Mouse (Mus musculus) hindbrain, postnatal 0 days (tissue): Measurements from ENCODE around the gene Chpf. TPM values are rescaled to one million over a fixed set of nuclear protein-coding genes. Genes with fewer than 3 reads are reported as not detected.
A peak's percentile ranks its signal among the peaks of the same experiment; 100 is the strongest.

ENCODE experiments used
- ATAC-seq: fragments of 200-750 bp; cut with Nextera tagmentation; 2 replicates; pipeline ENCODE4 v1.8.0; 2017; ENCODE audit warnings: mild to moderate bottlenecking, moderate TSS enrichment, moderate library complexity
- DNase-seq: peaks from one replicate; pipeline ENCODE4 v3.0.0-alpha.2; 2015; ENCODE audit warnings: low spot score
- H3K27ac ChIP-seq: fragments of 300-500 bp; sonication (generic); 2 replicates; pipeline ENCODE4 v1.5.1; 2014; ENCODE audit warnings: mild to moderate bottlenecking
- H3K27me3 ChIP-seq: fragments of 300-500 bp; sonication (generic); 2 replicates; pipeline ENCODE4 v1.6.1; 2014; ENCODE audit warnings: low read length, mixed read lengths; ENCODE audit not compliant: insufficient read depth
- H3K36me3 ChIP-seq: fragments of 300-500 bp; sonication (generic); 2 replicates; pipeline ENCODE4 v1.6.1; 2014; ENCODE audit warnings: low read length, mixed read lengths; ENCODE audit not compliant: insufficient read depth
- H3K4me1 ChIP-seq: fragments of 300-500 bp; sonication (generic); 2 replicates; pipeline ENCODE4 v1.6.1; 2014; ENCODE audit warnings: antibody characterized with exemption, low read length, mixed read lengths; ENCODE audit not compliant: insufficient read depth
- H3K4me2 ChIP-seq: fragments of 300-500 bp; sonication (generic); 2 replicates; pipeline ENCODE4 v1.6.1; 2014; ENCODE audit warnings: low read depth, mild to moderate bottlenecking, low read length, moderate library complexity, mixed read lengths
- H3K4me3 ChIP-seq: fragments of 300-500 bp; sonication (generic); 2 replicates; pipeline ENCODE4 v1.5.1; 2014; ENCODE audit warnings: low read length
- H3K9ac ChIP-seq: fragments of 300-500 bp; sonication (generic); replicated peaks from 2 replicates; pipeline ENCODE4 v1.6.1; 2014; ENCODE audit warnings: mild to moderate bottlenecking, low read length, moderate library complexity, mixed read lengths
- H3K9me3 ChIP-seq: fragments of 300-500 bp; sonication (generic); 2 replicates; pipeline ENCODE4 v1.6.1; 2016; ENCODE audit warnings: low read length, mixed read lengths
- CTCF ChIP-seq: IDR thresholded peaks from 2 replicates; pipeline ENCODE4 v1.5.1; 2016; ENCODE audit warnings: antibody characterized with exemption, control low read depth, low read depth
- WGBS: fragments of 180-500 bp; shearing (Covaris S2); extraction: QIAGEN DNeasy Blood & Tissue Kit; methylation state at CpG from one replicate; pipeline ENCODE4 v1.1.7; 2014; 5-methylcytosine and 5-hydroxymethylcytosine counted together
- polyA plus RNA-seq: library from polyadenylated mRNA; unstranded; fragments of >200 nt; fragmentation: Nextera tagmentation; extraction: Ambion mirVana; gene quantifications from 2 replicates; pipeline ENCODE4 v1.2.1, GENCODE M21; 2015
- total RNA-seq: library from RNA; depleted of rRNA; stranded (reverse); fragments of >200 nt; gene quantifications from 2 replicates; pipeline ENCODE4 v1.2.3, GENCODE M21; 2014

Chpf gene
- total and polyA plus RNA-seq, 2 experiments from 2014 or later, result 55.8 to 155 TPM

GRCm38 (mm10) chr1:75501905-75502304 lies 22.8 kb upstream of the Chpf start:
- Histone ChIP-seq H3K4me1 (0 out of 2 replicates have a peak, but pooled peaks cover 11% of the 10 kb centered on the region), H3K27me3 (no peaks in the 10 kb centered on the region), H3K9me3 (no peaks in the 10 kb centered on the region), H3K9ac (no peak overlapping the region), H3K4me3 (no peak overlapping the region), H3K4me2 (no peak overlapping the region), H3K27ac (no peak overlapping the region), H3K36me3 (peaks cover 18% of the 10 kb centered on the region; the same call in 1 of the 2 replicates)
- no peak for TF ChIP-seq CTCF
- DNase-seq (no peak), ATAC-seq (no peak)
- 96% methylated on average over 9 of the region's 9 CpGs for WGBS

GRCm38 (mm10) chr1:75499441-75499840 lies 20.3 kb upstream of the Chpf start:
- H3K4me3 ChIP-seq, result no peak overlapping the region
- H3K27ac ChIP-seq, result no peak overlapping the region
- H3K27me3 ChIP-seq, result no peaks in the 10 kb centered on the region
- H3K9me3 ChIP-seq, result no peaks in the 10 kb centered on the region
- H3K36me3 ChIP-seq, result peaks cover 27% of the 10 kb centered on the region
- 0 out of 2 replicates have a peak, but pooled peaks cover 3% of the 10 kb centered on the region for H3K4me1 ChIP-seq
- no peak overlapping the region for H3K9ac ChIP-seq
- ATAC-seq (no peak), DNase-seq (no peak)
- peak; percentile 33 for TF ChIP-seq CTCF
- WGBS, result 86% methylated on average over 7 of the region's 7 CpGs
- no peak overlapping the region for H3K4me2 ChIP-seq

- TF ChIP-seq CTCF, result no peak
- no peak overlapping the region for H3K27ac ChIP-seq
- 91% methylated on average over 4 of the region's 4 CpGs for whole genome bisulfite sequencing
- DNase-seq (no peak), ATAC-seq (no peak)
- no peak overlapping the region for H3K9ac ChIP-seq
- H3K9me3 ChIP-seq, result no peaks in the 10 kb centered on the region
- no peak overlapping the region for H3K4me2 ChIP-seq
- H3K4me3 ChIP-seq, result no peak overlapping the region
- H3K36me3 ChIP-seq, result peaks cover 27% of the 10 kb centered on the region
- no peaks in the 10 kb centered on the region for H3K27me3 ChIP-seq
- H3K4me1 ChIP-seq, result no peaks in the 10 kb centered on the region
Observed at GRCm38 (mm10) chr1:75498897-75499296, 19.8 kb upstream of the Chpf start.

GRCm38 (mm10) chr1:75494878-75495548 lies 15.9 kb upstream of the Chpf start:
- Histone ChIP-seq H3K27ac (no peak overlapping the region), H3K4me3 (no peak overlapping the region), H3K36me3 (peaks cover 22% of the 10 kb centered on the region), H3K27me3 (no peaks in the 10 kb centered on the region), H3K4me1 (no peaks in the 10 kb centered on the region), H3K4me2 (no peak overlapping the region), H3K9me3 (no peaks in the 10 kb centered on the region), H3K9ac (no peak overlapping the region)
- DNase-seq, result peak; percentile 78
- TF ChIP-seq CTCF, result peak; percentile 86
- peak; percentile 48 for ATAC-seq
- 42% methylated on average over 12 of the region's 12 CpGs for WGBS

GRCm38 (mm10) chr1:75492579-75493170 lies 13.6 kb upstream of the Chpf start:
- Histone ChIP-seq H3K27ac (no peak overlapping the region), H3K9ac (no peak overlapping the region), H3K4me3 (no peak overlapping the region), H3K27me3 (no peaks in the 10 kb centered on the region), H3K4me2 (no peak overlapping the region), H3K4me1 (no peaks in the 10 kb centered on the region), H3K36me3 (peaks cover 10% of the 10 kb centered on the region), H3K9me3 (no peaks in the 10 kb centered on the region)
- DNase-seq (no peak), ATAC-seq (no peak)
- TF ChIP-seq CTCF, result no peak
- WGBS, result 44% methylated on average over 24 of the region's 24 CpGs

GRCm38 (mm10) chr1:75490785-75491551 lies 11.9 kb upstream of the Chpf start:
- H3K9me3 ChIP-seq, result no peaks in the 10 kb centered on the region
- DNase-seq (no peak), ATAC-seq (no peak)
- TF ChIP-seq CTCF, result no peak
- no peak overlapping the region for H3K9ac ChIP-seq
- no peak overlapping the region for H3K4me2 ChIP-seq
- H3K27me3 ChIP-seq, result no peaks in the 10 kb centered on the region
- 88% methylated on average over 34 of the region's 34 CpGs for WGBS
- H3K4me3 ChIP-seq, result no peak overlapping the region
- H3K4me1 ChIP-seq, result peaks cover 3% of the 10 kb centered on the region; the same call in 1 of the 2 replicates
- no peaks in the 10 kb centered on the region; the same call in 1 of the 2 replicates for H3K36me3 ChIP-seq
- no peak overlapping the region for H3K27ac ChIP-seq
